8 mouse cellular contexts compared by ENCODE assay signal in genomic region chr9:60714191-60714590, GRCm38 (mm10). TPM values are rescaled to one million over a fixed set of nuclear protein-coding genes. Genes with fewer than 3 reads are reported as not detected.
A peak's percentile ranks its signal among the peaks of the same experiment; 100 is the strongest.
DNase-seq lines count a peak whose midpoint lies in the region; ATAC-seq and TF ChIP-seq lines count a peak whose summit lies in the region.
"Had no signal": no experiment of that assay in that cellular context is flagged by ENCODE, and none has a peak within 500 bp of the region (broad histone marks: within the 10 kb centered on the region; RNA-seq: fewer than 3 reads in every experiment).

No protein-coding gene starts in this region.

- peaks cover 12% of the 10 kb centered on the region; the same call in 1 of the 2 replicates for H3K27me3 ChIP-seq in hindbrain, embryonic 13.5 days
- H3K27me3 ChIP-seq in hindbrain, embryonic 11.5 days (ENCODE audit: control insufficient read depth, insufficient read depth, low read length), result 0 out of 2 replicates have a peak, but pooled peaks cover 2% of the 10 kb centered on the region
- H3K27me3 ChIP-seq in intestine, embryonic 15.5 days (replicated peaks), result 0 out of 2 replicates have a peak, but pooled peaks cover 2% of the 10 kb centered on the region
- no peaks in the 10 kb centered on the region for H3K27me3 ChIP-seq in lung, postnatal 0 days (replicated peaks; ENCODE audit: insufficient read depth, low read length)

- peak overlapping the region; percentile 85 for H3K4me2 ChIP-seq in hindbrain, embryonic 13.5 days
- no peak overlapping the region for H3K4me2 ChIP-seq in hindbrain, embryonic 11.5 days (replicated peaks; ENCODE audit: low read depth, low read length)
- no peak overlapping the region for H3K4me2 ChIP-seq in intestine, embryonic 15.5 days (replicated peaks)
- H3K4me2 ChIP-seq in lung, postnatal 0 days (replicated peaks; ENCODE audit: low read depth, low read length), result no peak overlapping the region

- DNase-seq in hindbrain, embryonic 11.5 days (ENCODE audit: low spot score), result no peak
- peak; percentile 34 for DNase-seq in right cerebral cortex, adult 18-20 months
- DNase-seq in right cerebral cortex, postnatal 36 days (ENCODE audit: low spot score in 2 of 2), result no peak
- DNase-seq in gastrocnemius, postnatal 25 days, result peak; percentile 39
- no peak for DNase-seq in lung, postnatal 0 days (ENCODE audit: low spot score)

- H3K36me3 ChIP-seq in hindbrain, embryonic 13.5 days, result no peaks in the 10 kb centered on the region
- H3K36me3 ChIP-seq in hindbrain, embryonic 11.5 days (ENCODE audit: control insufficient read depth, insufficient read depth, low read length), result no peaks in the 10 kb centered on the region
- no peaks in the 10 kb centered on the region for H3K36me3 ChIP-seq in intestine, embryonic 15.5 days
- no peaks in the 10 kb centered on the region for H3K36me3 ChIP-seq in lung, postnatal 0 days (ENCODE audit: insufficient read depth, low read length)

- TF ChIP-seq EP300 in lung, postnatal 0 days (IDR thresholded peaks at IDR 0.05), result no peak

- WGBS in hindbrain, embryonic 13.5 days, result 79% methylated on average over 6 of the region's 6 CpGs
- 84% methylated on average over 6 of the region's 6 CpGs for WGBS in hindbrain, embryonic 11.5 days
- WGBS in intestine, embryonic 15.5 days, result 78% methylated on average over 6 of the region's 6 CpGs
- WGBS in lung, postnatal 0 days, result 62% methylated on average over 6 of the region's 6 CpGs

- peak overlapping the region; percentile 63; the same call in 1 of the 2 replicates for H3K4me3 ChIP-seq in hindbrain, embryonic 13.5 days
- H3K4me3 ChIP-seq in hindbrain, embryonic 11.5 days (ENCODE audit: low read depth, low read length), result no peak overlapping the region
- H3K4me3 ChIP-seq in intestine, embryonic 15.5 days (replicated peaks), result no peak overlapping the region
- H3K4me3 ChIP-seq in lung, postnatal 0 days (ENCODE audit: low read depth, low read length), result no peak overlapping the region

- H3K27ac ChIP-seq in hindbrain, embryonic 13.5 days, result no peak overlapping the region
- no peak overlapping the region for H3K27ac ChIP-seq in hindbrain, embryonic 11.5 days (ENCODE audit: low read depth, low read length)
- no peak overlapping the region for H3K27ac ChIP-seq in intestine, embryonic 15.5 days
- H3K27ac ChIP-seq in lung, postnatal 0 days (ENCODE audit: low read length), result no peak overlapping the region

- no peak for ATAC-seq in hindbrain, embryonic 13.5 days (ENCODE audit: low FRiP score)
- ATAC-seq in hindbrain, embryonic 11.5 days (ENCODE audit: low FRiP score), result no peak
- no peak for ATAC-seq in intestine, embryonic 15.5 days
- no peak for ATAC-seq in lung, postnatal 0 days
- ATAC-seq: intestine, embryonic 16.5 days had no signal

- no peak for TF ChIP-seq CTCF in lung, postnatal 0 days (IDR thresholded peaks at IDR 0.05)

- H3K9me3 ChIP-seq in hindbrain, embryonic 13.5 days, result no peaks in the 10 kb centered on the region
- H3K9me3 ChIP-seq in hindbrain, embryonic 11.5 days (ENCODE audit: control insufficient read depth, low read length), result no peaks in the 10 kb centered on the region
- no peaks in the 10 kb centered on the region for H3K9me3 ChIP-seq in intestine, embryonic 15.5 days
- no peaks in the 10 kb centered on the region for H3K9me3 ChIP-seq in lung, postnatal 0 days (ENCODE audit: low read length)

- peaks cover 29% of the 10 kb centered on the region for H3K4me1 ChIP-seq in hindbrain, embryonic 13.5 days (replicated peaks)
- H3K4me1 ChIP-seq in hindbrain, embryonic 11.5 days (replicated peaks; ENCODE audit: control insufficient read depth, insufficient read depth, low read length), result 0 out of 2 replicates have a peak, but pooled peaks cover 2% of the 10 kb centered on the region
- H3K4me1 ChIP-seq in intestine, embryonic 15.5 days (replicated peaks), result 0 out of 2 replicates have a peak, but pooled peaks cover 11% of the 10 kb centered on the region
- no peaks in the 10 kb centered on the region for H3K4me1 ChIP-seq in lung, postnatal 0 days (ENCODE audit: insufficient read depth, low read depth, low read length)

- H3K9ac ChIP-seq in hindbrain, embryonic 13.5 days, result peak overlapping the region; percentile 85
- H3K9ac ChIP-seq in hindbrain, embryonic 11.5 days (ENCODE audit: low read depth, low read length), result no peak overlapping the region
- no peak overlapping the region for H3K9ac ChIP-seq in intestine, embryonic 15.5 days
- no peak overlapping the region for H3K9ac ChIP-seq in lung, postnatal 0 days (replicated peaks; ENCODE audit: low read depth)

RNA-seq across cellular contexts. Expression of gene Larp6, which starts 1.4 kb away (rescaled TPM):
- 10.3 and 11.2 TPM in 2 replicates for polyA plus RNA-seq in hindbrain, embryonic 13.5 days (2015; fragmentation: Nextera tagmentation; extraction: Ambion mirVana)
- 1.9 and 2.1 TPM in 2 replicates for polyA plus RNA-seq in hindbrain, embryonic 11.5 days (2014; fragmentation: Nextera tagmentation; extraction: Ambion mirVana)
- total RNA-seq in gastrocnemius, postnatal 25 days (2021), result 1 to 10 TPM in 1 of 2 experiments, under 1 TPM in 1; 0.83 to 1.0 TPM
- polyA plus RNA-seq in intestine, embryonic 15.5 days (2015; fragmentation: Nextera tagmentation; extraction: Ambion mirVana), result 1.6 and 1.8 TPM in 2 replicates
- 0.73 and 1.1 TPM in 2 replicates for polyA plus RNA-seq in lung, postnatal 0 days (2015; fragmentation: Nextera tagmentation; extraction: Ambion mirVana)

RNA-seq across cellular contexts. Expression of gene Lrrc49, which starts 26.2 kb away (rescaled TPM):
- polyA plus RNA-seq in hindbrain, embryonic 13.5 days (2015; fragmentation: Nextera tagmentation; extraction: Ambion mirVana), result 67.9 and 70.0 TPM in 2 replicates
- polyA plus RNA-seq in hindbrain, embryonic 11.5 days (2014; fragmentation: Nextera tagmentation; extraction: Ambion mirVana), result 54.8 and 60.5 TPM in 2 replicates
- total RNA-seq in gastrocnemius, postnatal 25 days (2021), result 1 to 10 TPM; 2.1 to 3.0 TPM
- polyA plus RNA-seq in intestine, embryonic 15.5 days (2015; fragmentation: Nextera tagmentation; extraction: Ambion mirVana), result 11.6 and 14.7 TPM in 2 replicates
- polyA plus RNA-seq in lung, postnatal 0 days (2015; fragmentation: Nextera tagmentation; extraction: Ambion mirVana), result 8.3 and 9.0 TPM in 2 replicates

Comparison
In these comparisons a context has a peak if more than half of its experiments do, and no peak if none do; other contexts are left out.
1. DNase-seq: peak in right cerebral cortex, adult 18-20 months (single experiment) and gastrocnemius, postnatal 25 days (single experiment); none in hindbrain, embryonic 11.5 days (single experiment), right cerebral cortex, postnatal 36 days (0 of 2) and lung, postnatal 0 days (single experiment).